8 mouse cellular contexts compared by ENCODE assay signal in genomic region chr3:90465686-90466310, GRCm38 (mm10). TPM values are rescaled to one million over a fixed set of nuclear protein-coding genes. Genes with fewer than 3 reads are reported as not detected.
DNase-seq lines count a peak whose midpoint lies in the region; ATAC-seq lines count a peak whose summit lies in the region.

Npr1 (minus strand) TSS chr3:90465866.

- H3K27ac ChIP-seq in forebrain, embryonic 10.5 days: peak within 1 kb of the TSS; percentile 51; the same call in 1 of the 2 replicates
- no peak within 1 kb of the TSS for H3K27ac ChIP-seq in stomach, embryonic 15.5 days

- WGBS in forebrain, embryonic 10.5 days: under 1% methylated on average over 40 of the region's 49 CpGs
- WGBS in stomach, embryonic 15.5 days: 0% methylated on average over 32 of the region's 49 CpGs

- peak; percentile 12 to 21 for DNase-seq in B cell, adult 2 months
- peak; percentile 49 for DNase-seq in ZHBTc4 (ENCODE audit: low read depth, low spot score)
- peak; percentile 51 for DNase-seq in forebrain, embryonic 10.5 days (ENCODE audit: extremely low spot score, low spot score)
- DNase-seq in heart, postnatal 10 days: peak; percentile 61 to 64
- DNase-seq in kidney, postnatal 14 days: peak; percentile 75
- peak; percentile 77 to 88 for DNase-seq in lung, postnatal 4 days
- no peak for DNase-seq in right cerebral cortex, postnatal 25 days

- intact Hi-C loops in heart, postnatal 10 days (cut with DNase I): loop anchor here (1.0 to 5.0 kb wide), 3 partner anchors 17 to 53 kb away; partner anchors contain the start of gene Ints3

- peak within 1 kb of the TSS; percentile 51 for H3K4me3 ChIP-seq in forebrain, embryonic 10.5 days
- H3K4me3 ChIP-seq in stomach, embryonic 15.5 days (replicated peaks): peak within 1 kb of the TSS; percentile 54

- H3K36me3 ChIP-seq in forebrain, embryonic 10.5 days (replicated peaks): no peaks in the 10 kb centered on the region
- no peaks in the 10 kb centered on the region for H3K36me3 ChIP-seq in stomach, embryonic 15.5 days

- peaks cover 20% of the 10 kb centered on the region for H3K4me1 ChIP-seq in forebrain, embryonic 10.5 days
- H3K4me1 ChIP-seq in stomach, embryonic 15.5 days: peaks cover 7% of the 10 kb centered on the region; the same call in 1 of the 2 replicates

- H3K4me2 ChIP-seq in stomach, embryonic 15.5 days: peak within 1 kb of the TSS; percentile 94

- H3K9ac ChIP-seq in stomach, embryonic 15.5 days: peak within 1 kb of the TSS; percentile 24; the same call in 1 of the 2 replicates

- H3K9me3 ChIP-seq in forebrain, embryonic 10.5 days: no peaks in the 10 kb centered on the region
- no peaks in the 10 kb centered on the region for H3K9me3 ChIP-seq in stomach, embryonic 15.5 days

- peak; percentile 36; the same call in 1 of the 2 replicates for ATAC-seq in stomach, embryonic 15.5 days (ENCODE audit: insufficient read depth, low FRiP score, low read depth)

- H3K27me3 ChIP-seq in forebrain, embryonic 10.5 days (ENCODE audit: poor library complexity, severe bottlenecking): peaks cover 76% of the 10 kb centered on the region
- H3K27me3 ChIP-seq in stomach, embryonic 15.5 days (replicated peaks): peaks cover 25% of the 10 kb centered on the region

RNA-seq across cellular contexts. Expression of gene Npr1, which starts in this region (rescaled TPM):
- 2.0 and 2.3 TPM in 2 replicates for polyA plus RNA-seq in forebrain, embryonic 10.5 days (2016; fragmentation: Nextera tagmentation; extraction: Ambion mirVana)
- total RNA-seq in heart, postnatal 10 days (2021): 10 to 100 TPM; 35.4 to 37.8 TPM
- 5.3 and 5.7 TPM in 2 replicates for polyA plus RNA-seq in stomach, embryonic 15.5 days (2015; fragmentation: Nextera tagmentation; extraction: Ambion mirVana)
